Mouse (Mus musculus) spleen, adult 2 months (tissue): ENCODE measurements around the gene Asb4. TPM values are rescaled to one million over a fixed set of nuclear protein-coding genes. Genes with fewer than 3 reads are reported as not detected.

Source experiments
- DNase-seq, 2 experiments: peaks; one replicate each; pipeline versions ENCODE4 v3.0.0 to v3.0.0-alpha.2; 2012 to 2021; ENCODE audit warnings: low spot score in 2 of 2, low read depth in 1 of 2
- H3K27ac ChIP-seq: fragments of 200-500 bp; 2 replicates; pipeline ENCODE4 v1.5.1; 2012; ENCODE audit warnings: low read length, inconsistent platforms; ENCODE audit not compliant: insufficient read depth
- H3K27me3 ChIP-seq: fragments of 200-500 bp; 2 replicates; pipeline ENCODE4 v1.6.1; 2012; ENCODE audit warnings: mild to moderate bottlenecking, moderate library complexity, low read length, inconsistent platforms; ENCODE audit not compliant: control insufficient read depth, insufficient read depth
- H3K36me3 ChIP-seq: fragments of 200-500 bp; 2 replicates; pipeline ENCODE4 v1.6.1; 2012; ENCODE audit warnings: mild to moderate bottlenecking, low read length, inconsistent platforms; ENCODE audit not compliant: control insufficient read depth, insufficient read depth
- H3K4me1 ChIP-seq: fragments of 200-500 bp; 2 replicates; pipeline ENCODE4 v1.6.1; 2011; ENCODE audit warnings: inconsistent platforms; ENCODE audit not compliant: control insufficient read depth, insufficient read depth, insufficient read length
- H3K4me3 ChIP-seq: fragments of 200-500 bp; 2 replicates; pipeline ENCODE4 v1.5.1; 2011; ENCODE audit warnings: mild to moderate bottlenecking, inconsistent platforms; ENCODE audit not compliant: insufficient read depth, insufficient read length; ENCODE audit errors: extremely low read depth
- CTCF ChIP-seq: fragments of 200-500 bp; IDR thresholded peaks from 2 replicates; pipeline ENCODE4 v1.5.1; 2011; ENCODE audit warnings: mild to moderate bottlenecking, inconsistent platforms; ENCODE audit not compliant: insufficient read depth, insufficient read length, insufficient replicate concordance; ENCODE audit errors: extremely low read depth
- POLR2A ChIP-seq: fragments of 200-500 bp; IDR thresholded peaks from 2 replicates; pipeline ENCODE4 v1.6.1; 2011; ENCODE audit warnings: low read depth, low read length, inconsistent platforms
- WGBS: fragments of 180-500 bp; shearing (Covaris S2); methylation state at CpG from one replicate; pipeline ENCODE4 v1.1.7; 2018; 5-methylcytosine and 5-hydroxymethylcytosine counted together
- polyA plus RNA-seq: library from polyadenylated mRNA; depleted of rRNA; stranded (reverse); fragments of >200 nt; gene quantifications from 2 replicates; pipeline ENCODE4 v1.2.3, GENCODE M21; 2012

The Asb4 gene
- polyA plus RNA-seq, 1 experiment = 0.30 TPM

DNA sequence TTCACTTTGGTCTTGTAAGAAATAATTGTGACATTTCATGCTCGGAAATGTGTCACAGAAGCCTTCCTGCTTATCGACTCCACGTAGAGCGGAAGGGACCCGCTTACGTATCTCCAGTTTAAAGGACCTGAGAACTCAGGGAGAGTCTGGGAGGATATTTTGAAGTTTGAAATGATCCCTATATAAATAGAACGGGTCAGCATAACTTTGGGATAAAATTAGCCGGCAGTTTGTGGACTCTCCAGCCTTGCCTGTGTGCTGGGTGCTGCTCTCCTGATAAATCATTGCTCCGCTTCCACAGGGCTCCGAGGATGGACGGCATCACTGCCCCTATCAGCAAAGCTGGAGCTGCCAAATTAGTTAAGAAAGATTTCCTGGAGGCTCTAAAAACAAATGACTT lies 7.1 kb downstream of the Asb4 start:
- Histone ChIP-seq H3K27me3 (peaks cover 4% of the 10 kb centered on the region; the same call in 1 of the 2 replicates), H3K4me1 (no peaks in the 10 kb centered on the region), H3K36me3 (no peaks in the 10 kb centered on the region), H3K27ac (no peak overlapping the region), H3K4me3 (no peak overlapping the region)
- DNase-seq = no peak
- TF ChIP-seq POLR2A = no peak
- TF ChIP-seq CTCF = no peak
- 9% methylated on average over 11 of the region's 11 CpGs for WGBS

GRCm38 (mm10) chr6:5390952-5391351 lies 7.8 kb downstream of the Asb4 start:
- Histone ChIP-seq H3K27ac (no peak overlapping the region), H3K4me3 (no peak overlapping the region), H3K27me3 (peaks cover 4% of the 10 kb centered on the region; the same call in 1 of the 2 replicates), H3K4me1 (no peaks in the 10 kb centered on the region), H3K36me3 (no peaks in the 10 kb centered on the region)
- 55% methylated on average over 10 of the region's 10 CpGs for WGBS
- DNase-seq = no peak
- no peak for TF ChIP-seq CTCF
- TF ChIP-seq POLR2A = no peak

DNA sequence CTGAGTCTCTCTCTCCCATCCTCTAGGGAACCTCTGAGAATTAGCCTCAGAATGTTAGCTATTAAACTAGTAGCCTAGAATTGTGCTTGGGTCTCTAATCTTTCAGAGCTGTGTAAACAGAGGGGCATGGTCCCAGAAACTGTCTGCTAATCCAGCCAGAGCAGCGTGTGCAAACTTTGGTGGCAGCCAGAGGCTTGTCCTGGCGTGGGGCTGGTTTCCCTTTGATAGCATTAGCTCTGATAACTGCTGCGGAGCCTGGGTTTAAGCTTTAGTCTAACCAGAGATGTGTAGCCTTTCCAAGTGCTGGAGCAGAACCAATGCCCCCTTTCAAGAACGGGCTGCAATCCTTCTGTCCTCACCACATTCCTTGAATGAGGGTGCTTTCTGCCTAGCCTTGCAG lies 11.8 kb downstream of the Asb4 start:
- H3K27ac ChIP-seq = no peak overlapping the region
- H3K27me3 ChIP-seq = no peaks in the 10 kb centered on the region; the same call in 1 of the 2 replicates
- DNase-seq = no peak
- H3K36me3 ChIP-seq = no peaks in the 10 kb centered on the region
- TF ChIP-seq POLR2A (no peak), CTCF (no peak)
- H3K4me1 ChIP-seq = no peaks in the 10 kb centered on the region
- no peak overlapping the region for H3K4me3 ChIP-seq
- WGBS = 74% methylated on average over 4 of the region's 4 CpGs

DNA sequence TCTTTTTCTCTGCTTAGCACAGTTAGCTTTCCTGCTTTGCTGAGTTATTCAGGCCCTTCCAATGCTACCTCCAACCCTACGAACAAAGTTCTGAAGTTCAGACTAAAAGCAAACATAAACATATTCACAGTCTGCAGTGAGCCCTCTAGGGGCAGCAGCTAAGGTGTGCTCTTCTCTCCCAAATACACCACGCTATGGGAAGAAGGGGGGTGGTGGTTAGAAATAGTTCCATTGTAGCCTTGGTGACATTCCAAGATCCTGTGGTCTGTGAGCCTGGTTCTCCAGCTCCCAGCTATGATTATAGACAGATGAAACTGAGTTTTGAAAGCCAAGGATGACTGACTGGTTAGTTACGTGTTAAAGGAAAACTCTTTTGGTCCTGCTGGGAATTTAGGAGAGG lies 13.6 kb downstream of the Asb4 start:
- no peak overlapping the region for H3K4me3 ChIP-seq
- no peak overlapping the region for H3K27ac ChIP-seq
- DNase-seq = no peak
- no peaks in the 10 kb centered on the region for H3K4me1 ChIP-seq
- WGBS = 53% methylated on average over 3 of the region's 3 CpGs
- no peaks in the 10 kb centered on the region for H3K27me3 ChIP-seq
- no peaks in the 10 kb centered on the region for H3K36me3 ChIP-seq
- no peak for TF ChIP-seq POLR2A
- TF ChIP-seq CTCF = no peak

GRCm38 (mm10) chr6:5401394-5401793 lies 18.2 kb downstream of the Asb4 start:
- H3K27me3 ChIP-seq = no peaks in the 10 kb centered on the region
- WGBS = 3% methylated on average over 3 of the region's 3 CpGs
- TF ChIP-seq POLR2A = no peak
- TF ChIP-seq CTCF = peak; percentile 63; the same call in 1 of the 2 replicates
- H3K36me3 ChIP-seq = no peaks in the 10 kb centered on the region
- peak; percentile 25 to 43 for DNase-seq
- H3K27ac ChIP-seq = no peak overlapping the region
- H3K4me3 ChIP-seq = no peak overlapping the region
- no peaks in the 10 kb centered on the region for H3K4me1 ChIP-seq

DNA sequence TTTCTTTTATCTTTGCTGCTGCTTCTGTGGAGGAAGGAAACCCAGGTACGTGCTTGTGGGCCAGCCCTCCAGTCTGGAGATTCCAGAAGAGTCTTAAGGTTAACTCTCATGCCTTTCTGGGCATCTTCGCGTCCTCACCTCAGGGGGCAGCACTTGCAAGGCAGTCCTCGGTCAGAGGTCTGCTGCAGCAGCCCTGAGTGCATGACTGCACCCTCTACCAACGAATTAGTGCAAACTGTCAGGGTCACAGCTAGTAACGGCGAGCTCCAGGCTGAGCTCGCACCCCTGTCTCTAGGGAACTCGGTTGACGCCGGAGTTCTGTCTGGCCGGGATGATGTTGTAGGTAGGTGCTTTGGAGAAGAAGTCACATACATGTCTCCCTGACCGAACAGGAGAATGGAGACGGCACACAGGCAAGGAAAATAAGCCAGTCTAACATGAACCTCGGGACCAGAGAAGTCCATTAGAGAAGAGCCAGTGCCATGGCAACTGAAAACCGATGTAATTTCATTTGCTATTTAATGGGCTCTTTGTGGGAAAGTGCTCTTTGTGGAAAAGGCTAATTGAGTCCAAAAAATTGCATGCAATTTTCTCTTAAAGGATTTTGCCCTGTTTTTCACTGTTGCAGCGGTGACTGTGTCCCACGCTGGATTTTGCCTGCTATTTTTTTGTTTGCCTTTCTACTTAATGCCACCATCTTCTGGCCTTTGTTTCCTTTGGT lies 20.1 kb downstream of the Asb4 start:
- Histone ChIP-seq H3K4me1 (no peaks in the 10 kb centered on the region), H3K36me3 (no peaks in the 10 kb centered on the region), H3K27me3 (no peaks in the 10 kb centered on the region), H3K27ac (no peak overlapping the region), H3K4me3 (no peak overlapping the region)
- 59% methylated on average over 18 of the region's 18 CpGs for whole genome bisulfite sequencing
- TF ChIP-seq POLR2A (no peak), CTCF (no peak)
- no peak for DNase-seq

DNA sequence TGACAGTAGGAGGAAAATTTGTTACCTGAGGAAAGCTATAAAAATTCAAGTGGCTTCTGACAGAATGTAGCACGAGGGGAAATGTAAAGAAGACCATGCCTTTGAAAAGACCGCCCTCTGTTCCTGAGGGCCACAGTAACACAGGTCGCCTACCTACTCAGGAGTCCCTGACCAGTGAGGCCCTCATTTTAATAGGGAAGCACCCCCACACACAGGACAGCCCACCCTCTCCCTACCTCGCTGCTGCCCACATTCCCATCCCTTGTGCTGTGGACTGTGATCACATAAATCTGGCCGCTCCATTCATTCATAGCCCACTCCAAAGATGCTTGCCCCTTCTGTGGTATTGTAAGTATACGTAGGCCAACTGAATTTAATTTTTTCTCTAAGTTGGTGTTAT lies 20.8 kb downstream of the Asb4 start:
- TF ChIP-seq CTCF (no peak), POLR2A (no peak)
- H3K27ac ChIP-seq = no peak overlapping the region
- H3K27me3 ChIP-seq = no peaks in the 10 kb centered on the region
- no peaks in the 10 kb centered on the region for H3K36me3 ChIP-seq
- 84% methylated on average over 6 of the region's 6 CpGs for WGBS
- H3K4me1 ChIP-seq = no peaks in the 10 kb centered on the region
- no peak for DNase-seq
- H3K4me3 ChIP-seq = no peak overlapping the region
